Mouse (Mus musculus) kidney, embryonic 14.5 days (tissue): ENCODE results near the gene S100g. TPM values are rescaled to one million over a fixed set of nuclear protein-coding genes. Genes with fewer than 3 reads are reported as not detected.

Source experiments
- ATAC-seq: fragments of 200-750 bp; cut with Nextera tagmentation; 2 replicates; pipeline ENCODE4 v1.8.0; 2017; ENCODE audit warnings: moderate number of reproducible peaks, mild to moderate bottlenecking, moderate TSS enrichment, moderate library complexity; ENCODE audit not compliant: low FRiP score, low TSS enrichment
- H3K27ac ChIP-seq: fragments of 300-500 bp; sonication (generic); 2 replicates; pipeline ENCODE4 v1.5.1; 2014; ENCODE audit warnings: low read depth, mild to moderate bottlenecking, low read length, moderate library complexity, mixed read lengths
- H3K27me3 ChIP-seq: fragments of 300-500 bp; sonication (generic); 2 replicates; pipeline ENCODE4 v1.6.1; 2014; ENCODE audit warnings: mild to moderate bottlenecking, low read length; ENCODE audit not compliant: control insufficient read depth, insufficient read depth
- H3K36me3 ChIP-seq: fragments of 300-500 bp; sonication (generic); 2 replicates; pipeline ENCODE4 v1.6.1; 2014; ENCODE audit warnings: low read length, mixed read lengths; ENCODE audit not compliant: control insufficient read depth, insufficient read depth
- H3K4me1 ChIP-seq: fragments of 300-500 bp; sonication (generic); 2 replicates; pipeline ENCODE4 v1.6.1; 2014; ENCODE audit warnings: low read length, mixed read lengths; ENCODE audit not compliant: control insufficient read depth, insufficient read depth
- H3K4me2 ChIP-seq: fragments of 300-500 bp; sonication (generic); replicated peaks from 2 replicates; pipeline ENCODE4 v1.6.1; 2014; ENCODE audit warnings: low read depth, mild to moderate bottlenecking, low read length
- H3K4me3 ChIP-seq: fragments of 300-500 bp; sonication (generic); 2 replicates; pipeline ENCODE4 v1.5.1; 2014; ENCODE audit warnings: mild to moderate bottlenecking, low read length
- H3K9ac ChIP-seq: fragments of 300-500 bp; sonication (generic); 2 replicates; pipeline ENCODE4 v1.6.1; 2014; ENCODE audit warnings: low read depth, mild to moderate bottlenecking, low read length, moderate library complexity
- H3K9me3 ChIP-seq: fragments of 300-500 bp; sonication (generic); 2 replicates; pipeline ENCODE4 v1.6.1; 2016; ENCODE audit warnings: low read length; ENCODE audit not compliant: control insufficient read depth
- WGBS: fragments of 180-500 bp; shearing (Covaris S2); extraction: QIAGEN DNeasy Blood & Tissue Kit; methylation state at CpG from one replicate; pipeline ENCODE4 v1.1.7; 2014; 5-methylcytosine and 5-hydroxymethylcytosine counted together
- polyA plus RNA-seq: library from polyadenylated mRNA; unstranded; fragments of >200 nt; fragmentation: Nextera tagmentation; extraction: Ambion mirVana; gene quantifications from 2 replicates; pipeline ENCODE4 v1.2.1, GENCODE M21; 2014

Gene S100g
- 43.6 and 48.7 TPM in 2 replicates for polyA plus RNA-seq

GRCm38 (mm10) chrX:162964383-162964782 lies at the start of gene S100g:
Gene S100g, minus strand, starts transcription at chrX:162964599.
- no peak within 1 kb of the TSS for H3K4me2 ChIP-seq
- peak; percentile 55 for ATAC-seq
- 50% methylated on average over 3 of the region's 3 CpGs for WGBS
- H3K4me1 ChIP-seq = no peaks in the 10 kb centered on the region
- H3K9me3 ChIP-seq = no peaks in the 10 kb centered on the region
- H3K9ac ChIP-seq = no peak within 1 kb of the TSS
- no peaks in the 10 kb centered on the region for H3K36me3 ChIP-seq
- no peaks in the 10 kb centered on the region; the same call in 1 of the 2 replicates for H3K27me3 ChIP-seq
- no peak within 1 kb of the TSS for H3K27ac ChIP-seq
- H3K4me3 ChIP-seq = no peak within 1 kb of the TSS

GRCm38 (mm10) chrX:162992121-162992520 lies 27.7 kb upstream of the S100g start:
- no peaks in the 10 kb centered on the region for H3K27me3 ChIP-seq

DNA sequence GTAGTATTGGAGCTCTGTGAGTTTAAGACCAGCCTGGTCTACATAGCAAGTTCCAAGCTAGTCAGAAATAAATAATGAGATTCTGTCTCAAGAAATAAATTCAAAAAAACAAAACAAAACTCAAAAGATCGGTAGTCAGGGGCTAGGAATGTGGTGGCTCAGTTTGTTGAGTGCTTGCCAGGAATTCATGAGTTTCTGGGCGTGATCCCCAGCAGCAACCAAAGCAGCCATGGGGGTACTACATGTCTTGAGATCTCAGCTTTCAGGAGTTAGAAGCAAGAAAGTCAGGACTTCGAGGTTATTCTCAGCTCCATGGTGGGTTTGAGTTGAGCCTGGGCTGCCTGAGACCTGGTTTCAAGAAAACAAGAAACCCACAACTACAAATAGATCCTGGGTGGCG lies 27.0 kb upstream of the S100g start:
- 72% methylated on average over 4 of the region's 4 CpGs for WGBS
- H3K9me3 ChIP-seq = no peaks in the 10 kb centered on the region
- H3K27me3 ChIP-seq = no peaks in the 10 kb centered on the region

More at GRCm38 (mm10) chrX:162992121-162992520, 27.7 kb upstream of the S100g start:
- no peaks in the 10 kb centered on the region for H3K4me1 ChIP-seq
- no peaks in the 10 kb centered on the region for H3K36me3 ChIP-seq
- H3K9ac ChIP-seq = no peak overlapping the region
- H3K9me3 ChIP-seq = no peaks in the 10 kb centered on the region
- H3K4me3 ChIP-seq = no peak overlapping the region
- no peak overlapping the region for H3K4me2 ChIP-seq
- no peak for ATAC-seq
- H3K27ac ChIP-seq = no peak overlapping the region
- 80% methylated on average over 3 of the region's 3 CpGs for WGBS

GRCm38 (mm10) chrX:162986876-162987495 lies 22.6 kb upstream of the S100g start:
- Histone ChIP-seq H3K4me1 (no peaks in the 10 kb centered on the region), H3K36me3 (no peaks in the 10 kb centered on the region), H3K27me3 (no peaks in the 10 kb centered on the region), H3K4me3 (no peak overlapping the region), H3K27ac (no peak overlapping the region), H3K9ac (no peak overlapping the region), H3K4me2 (no peak overlapping the region), H3K9me3 (no peaks in the 10 kb centered on the region)
- 91% methylated on average over 10 of the region's 10 CpGs for WGBS
- ATAC-seq = no peak

More for the DNA sequence above, 27.0 kb upstream of the S100g start:
- H3K4me2 ChIP-seq = no peak overlapping the region
- H3K4me1 ChIP-seq = no peaks in the 10 kb centered on the region
- no peak overlapping the region for H3K4me3 ChIP-seq
- H3K36me3 ChIP-seq = no peaks in the 10 kb centered on the region
- no peak for ATAC-seq
- H3K27ac ChIP-seq = no peak overlapping the region
- H3K9ac ChIP-seq = no peak overlapping the region

GRCm38 (mm10) chrX:162976194-162976593 lies 11.8 kb upstream of the S100g start:
- no peak overlapping the region for H3K9ac ChIP-seq
- H3K4me1 ChIP-seq = no peaks in the 10 kb centered on the region
- ATAC-seq = no peak
- H3K4me3 ChIP-seq = no peak overlapping the region
- H3K4me2 ChIP-seq = no peak overlapping the region
- H3K27ac ChIP-seq = no peak overlapping the region
- no peaks in the 10 kb centered on the region for H3K9me3 ChIP-seq
- H3K36me3 ChIP-seq = no peaks in the 10 kb centered on the region
- no peaks in the 10 kb centered on the region for H3K27me3 ChIP-seq
- 78% methylated on average over 3 of the region's 3 CpGs for WGBS

- H3K36me3 ChIP-seq = no peaks in the 10 kb centered on the region
- ATAC-seq = no peak
- H3K4me1 ChIP-seq = no peaks in the 10 kb centered on the region
- H3K4me2 ChIP-seq = no peak overlapping the region
- no peaks in the 10 kb centered on the region; the same call in 1 of the 2 replicates for H3K27me3 ChIP-seq
- no peaks in the 10 kb centered on the region for H3K9me3 ChIP-seq
- no peak overlapping the region for H3K27ac ChIP-seq
- 80% methylated on average over 8 of the region's 8 CpGs for WGBS
- no peak overlapping the region for H3K4me3 ChIP-seq
- no peak overlapping the region for H3K9ac ChIP-seq
Measured at GRCm38 (mm10) chrX:162967456-162967855, 3.1 kb upstream of the S100g start.

GRCm38 (mm10) chrX:162963840-162964239 lies 559 bp downstream of the S100g start:
- 50% methylated on average over 4 of the region's 4 CpGs for WGBS
- H3K4me2 ChIP-seq = no peak overlapping the region
- H3K4me1 ChIP-seq = no peaks in the 10 kb centered on the region
- no peak for ATAC-seq
- no peak overlapping the region for H3K9ac ChIP-seq
- H3K9me3 ChIP-seq = no peaks in the 10 kb centered on the region
- no peaks in the 10 kb centered on the region for H3K36me3 ChIP-seq
- H3K27ac ChIP-seq = no peak overlapping the region
- H3K27me3 ChIP-seq = no peaks in the 10 kb centered on the region; the same call in 1 of the 2 replicates
- no peak overlapping the region for H3K4me3 ChIP-seq

GRCm38 (mm10) chrX:162957921-162958320 lies 6.5 kb downstream of the S100g start:
- no peaks in the 10 kb centered on the region for H3K9me3 ChIP-seq
- no peak overlapping the region for H3K9ac ChIP-seq
- ATAC-seq = no peak
- H3K4me1 ChIP-seq = no peaks in the 10 kb centered on the region
- no peak overlapping the region for H3K27ac ChIP-seq
- no peak overlapping the region for H3K4me2 ChIP-seq
- WGBS = 60% methylated on average over 3 of the region's 3 CpGs
- H3K36me3 ChIP-seq = no peaks in the 10 kb centered on the region
- no peak overlapping the region for H3K4me3 ChIP-seq
- H3K27me3 ChIP-seq = no peaks in the 10 kb centered on the region

DNA sequence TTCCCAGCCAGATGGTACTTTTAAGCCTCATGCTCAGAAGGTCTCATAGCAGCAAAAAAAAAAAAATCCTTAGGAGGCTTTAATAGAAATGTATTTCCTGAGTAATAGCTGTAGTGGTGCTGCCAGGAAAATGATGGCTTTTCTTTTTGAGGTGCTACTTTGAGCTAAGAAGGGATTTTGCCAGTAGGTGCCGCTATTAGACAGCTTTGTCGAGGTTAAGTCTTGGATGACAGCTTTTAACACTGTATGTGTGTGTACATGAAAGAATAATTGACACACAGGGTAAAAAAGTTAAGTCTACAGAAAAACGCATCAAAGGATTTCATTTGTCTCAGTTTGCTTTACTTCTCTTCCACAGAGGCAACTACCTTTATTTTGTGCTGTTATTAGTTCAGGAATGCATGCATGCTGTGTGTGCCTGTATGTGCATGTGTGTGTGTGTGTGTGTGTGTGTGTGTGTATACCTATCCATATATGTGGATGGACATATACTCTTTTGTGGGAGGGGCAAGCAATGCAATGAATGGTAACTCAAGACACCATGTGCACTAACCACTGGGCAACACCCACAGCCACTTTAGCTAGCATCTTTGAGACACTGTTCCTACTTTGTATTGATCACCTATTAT lies 14.5 kb downstream of the S100g start:
- no peaks in the 10 kb centered on the region for H3K27me3 ChIP-seq
- WGBS = 41% methylated on average over 3 of the region's 3 CpGs
- H3K9ac ChIP-seq = no peak overlapping the region
- H3K4me3 ChIP-seq = no peak overlapping the region
- H3K36me3 ChIP-seq = no peaks in the 10 kb centered on the region
- ATAC-seq = no peak
- no peaks in the 10 kb centered on the region for H3K9me3 ChIP-seq
- H3K27ac ChIP-seq = no peak overlapping the region
- no peak overlapping the region for H3K4me2 ChIP-seq
- H3K4me1 ChIP-seq = no peaks in the 10 kb centered on the region
